Mouse (Mus musculus) cortical plate, adult 2 months (tissue): Measurements from ENCODE around the gene Trmt11.

Experiments
- CTCF ChIP-seq: fragments of 200-500 bp; IDR thresholded peaks from 2 replicates; pipeline ENCODE4 v1.5.1; 2011; ENCODE audit warnings: mild to moderate bottlenecking, control low read depth, low read length; ENCODE audit not compliant: insufficient read depth; ENCODE audit errors: extremely low read depth
- POLR2A ChIP-seq: fragments of 200-500 bp; IDR thresholded peaks from 2 replicates; pipeline ENCODE4 v1.6.1; 2011; ENCODE audit warnings: mild to moderate bottlenecking, low read length, control low read depth; ENCODE audit not compliant: insufficient read depth; ENCODE audit errors: extremely low read depth

DNA sequence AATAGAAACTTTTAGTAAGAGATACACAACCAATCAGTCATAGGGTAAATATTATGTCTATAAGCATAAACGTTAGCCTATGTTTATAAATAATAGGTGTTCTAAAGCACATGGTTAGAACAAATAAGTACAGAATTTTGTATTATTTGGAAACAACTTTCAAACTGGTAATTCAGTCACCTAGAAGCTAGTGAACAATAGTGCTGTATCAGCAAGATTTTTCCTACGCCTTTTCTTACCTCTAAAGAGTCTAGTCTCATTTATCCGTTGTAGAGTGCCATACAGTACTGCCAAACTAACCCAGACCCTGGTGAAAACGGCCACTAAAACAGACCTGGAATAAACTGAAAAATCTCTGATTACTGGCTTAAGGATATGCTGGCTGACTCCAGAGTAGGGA, 12.5 kb upstream of the Trmt11 start:
- TF ChIP-seq POLR2A (no peak), CTCF (no peak)
